Mouse (Mus musculus) midbrain, postnatal 0 days (tissue): ENCODE results near the gene Mrpl4. TPM values are rescaled to one million over a fixed set of nuclear protein-coding genes. Genes with fewer than 3 reads are reported as not detected.

Source experiments
- ATAC-seq: fragments of 200-750 bp; cut with Nextera tagmentation; 2 replicates; pipeline ENCODE4 v1.8.0; 2017; ENCODE audit warnings: moderate number of reproducible peaks, mild to moderate bottlenecking, moderate TSS enrichment, moderate library complexity; ENCODE audit not compliant: low FRiP score
- DNase-seq: peaks from one replicate; pipeline ENCODE4 v3.0.0-alpha.2; 2015; ENCODE audit warnings: low spot score
- H3K27ac ChIP-seq: fragments of 300-500 bp; sonication (generic); 2 replicates; pipeline ENCODE4 v1.5.1; 2014; ENCODE audit warnings: low read depth, mild to moderate bottlenecking, low read length, mixed read lengths
- H3K27me3 ChIP-seq: fragments of 300-500 bp; sonication (generic); 2 replicates; pipeline ENCODE4 v1.6.1; 2014; ENCODE audit warnings: low read length, control low read depth, mixed read lengths; ENCODE audit not compliant: insufficient read depth
- H3K36me3 ChIP-seq: fragments of 300-500 bp; sonication (generic); 2 replicates; pipeline ENCODE4 v1.6.1; 2014; ENCODE audit warnings: low read length, control low read depth, mixed read lengths; ENCODE audit not compliant: insufficient read depth
- H3K4me1 ChIP-seq: fragments of 300-500 bp; sonication (generic); 2 replicates; pipeline ENCODE4 v1.6.1; 2014; ENCODE audit warnings: mild to moderate bottlenecking, control low read depth, antibody characterized with exemption, low read length, mixed read lengths; ENCODE audit not compliant: insufficient read depth
- H3K4me2 ChIP-seq: fragments of 300-500 bp; sonication (generic); 2 replicates; pipeline ENCODE4 v1.6.1; 2014; ENCODE audit warnings: low read depth, mild to moderate bottlenecking, low read length, mixed read lengths; ENCODE audit not compliant: poor library complexity, severe bottlenecking
- H3K4me3 ChIP-seq: fragments of 300-500 bp; sonication (generic); 2 replicates; pipeline ENCODE4 v1.5.1; 2014; ENCODE audit warnings: low read depth, mild to moderate bottlenecking, low read length, moderate library complexity
- H3K9ac ChIP-seq: fragments of 300-500 bp; sonication (generic); replicated peaks from 2 replicates; pipeline ENCODE4 v1.6.1; 2014; ENCODE audit warnings: mild to moderate bottlenecking, low read length, moderate library complexity, mixed read lengths; ENCODE audit not compliant: poor library complexity, severe bottlenecking
- H3K9me3 ChIP-seq: fragments of 300-500 bp; sonication (generic); 2 replicates; pipeline ENCODE4 v1.6.1; 2016; ENCODE audit warnings: low read length, control low read depth
- CTCF ChIP-seq: IDR thresholded peaks from 2 replicates; pipeline ENCODE4 v1.5.1; 2016; ENCODE audit warnings: antibody characterized with exemption, mild to moderate bottlenecking
- WGBS: fragments of 180-500 bp; shearing (Covaris S2); extraction: QIAGEN DNeasy Blood & Tissue Kit; methylation state at CpG from one replicate; pipeline ENCODE4 v1.1.7; 2014; 5-methylcytosine and 5-hydroxymethylcytosine counted together
- polyA plus RNA-seq: library from polyadenylated mRNA; unstranded; fragments of >200 nt; fragmentation: Nextera tagmentation; extraction: Ambion mirVana; gene quantifications from 2 replicates; pipeline ENCODE4 v1.2.1, GENCODE M21; 2015
- total RNA-seq: library from RNA; depleted of rRNA; stranded (reverse); fragments of >200 nt; gene quantifications from 2 replicates; pipeline ENCODE4 v1.2.3, GENCODE M21; 2014

The Mrpl4 gene
- total and polyA plus RNA-seq, 2 experiments from 2014 or later, result 62.9 to 105 TPM

GRCm38 (mm10) chr9:20979769-20980168 lies 22.8 kb upstream of the Mrpl4 start:
- no peak for TF ChIP-seq CTCF
- Histone ChIP-seq H3K9ac (no peak overlapping the region), H3K36me3 (no peaks in the 10 kb centered on the region), H3K27ac (no peak overlapping the region), H3K27me3 (0 out of 2 replicates have a peak, but pooled peaks cover 3% of the 10 kb centered on the region), H3K4me2 (no peak overlapping the region), H3K4me1 (no peaks in the 10 kb centered on the region), H3K9me3 (no peaks in the 10 kb centered on the region), H3K4me3 (no peak overlapping the region)
- 89% methylated on average over 7 of the region's 7 CpGs for WGBS
- no peak for DNase-seq
- ATAC-seq, result no peak

GRCm38 (mm10) chr9:20982171-20982570 lies 20.4 kb upstream of the Mrpl4 start:
- Histone ChIP-seq H3K36me3 (no peaks in the 10 kb centered on the region), H3K9ac (no peak overlapping the region), H3K9me3 (no peaks in the 10 kb centered on the region), H3K4me1 (no peaks in the 10 kb centered on the region), H3K27ac (no peak overlapping the region), H3K4me3 (no peak overlapping the region), H3K4me2 (no peak overlapping the region), H3K27me3 (0 out of 2 replicates have a peak, but pooled peaks cover 3% of the 10 kb centered on the region)
- TF ChIP-seq CTCF, result no peak
- DNase-seq (no peak), ATAC-seq (no peak)
- WGBS, result 75% methylated on average over 3 of the region's 3 CpGs

- no peaks in the 10 kb centered on the region for H3K9me3 ChIP-seq
- H3K4me1 ChIP-seq, result no peaks in the 10 kb centered on the region
- 71% methylated on average over 5 of the region's 5 CpGs for WGBS
These were observed 19.4 kb upstream of the Mrpl4 start for GRCm38 (mm10) chr9:20983169-20983568.

GRCm38 (mm10) chr9:20986952-20987686 lies 15.4 kb upstream of the Mrpl4 start:
- H3K27ac ChIP-seq, result no peak overlapping the region
- ATAC-seq, result no peak
- H3K27me3 ChIP-seq, result no peaks in the 10 kb centered on the region
- no peak overlapping the region for H3K9ac ChIP-seq
- 65% methylated on average over 15 of the region's 15 CpGs for WGBS
- H3K4me2 ChIP-seq, result no peak overlapping the region
- H3K9me3 ChIP-seq, result no peaks in the 10 kb centered on the region
- H3K4me1 ChIP-seq, result no peaks in the 10 kb centered on the region
- H3K4me3 ChIP-seq, result no peak overlapping the region
- DNase-seq, result no peak
- no peaks in the 10 kb centered on the region for H3K36me3 ChIP-seq
- TF ChIP-seq CTCF, result no peak

More at GRCm38 (mm10) chr9:20983169-20983568, 19.4 kb upstream of the Mrpl4 start:
- Histone ChIP-seq H3K4me3 (no peak overlapping the region), H3K27me3 (0 out of 2 replicates have a peak, but pooled peaks cover 3% of the 10 kb centered on the region), H3K36me3 (no peaks in the 10 kb centered on the region), H3K27ac (no peak overlapping the region), H3K4me2 (no peak overlapping the region), H3K9ac (no peak overlapping the region)
- ATAC-seq (no peak), DNase-seq (no peak)
- no peak for TF ChIP-seq CTCF

DNA sequence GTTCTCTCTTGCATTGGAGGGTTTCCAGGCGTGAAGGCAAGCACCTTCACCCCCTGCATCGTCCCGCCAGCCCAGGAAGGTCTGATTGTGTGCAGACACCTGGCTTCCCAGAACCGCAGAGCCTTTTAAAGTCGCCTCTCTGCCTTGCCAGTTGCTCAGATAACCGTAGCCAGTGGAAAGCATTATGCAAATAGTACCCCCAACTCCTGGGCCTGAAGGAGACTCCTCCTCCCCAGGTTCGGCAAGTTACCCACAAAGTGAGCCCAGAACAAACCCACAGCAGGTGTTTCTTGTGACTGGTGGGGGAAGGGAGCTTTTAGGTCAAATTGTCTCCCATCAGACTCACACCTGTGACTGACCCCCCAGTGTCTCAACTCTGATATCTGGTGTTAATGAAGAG lies 14.6 kb upstream of the Mrpl4 start:
- no peak overlapping the region for H3K27ac ChIP-seq
- no peak overlapping the region for H3K4me2 ChIP-seq
- 23% methylated on average over 7 of the region's 7 CpGs for WGBS
- no peak for TF ChIP-seq CTCF
- H3K9me3 ChIP-seq, result no peaks in the 10 kb centered on the region
- no peak for ATAC-seq
- no peaks in the 10 kb centered on the region for H3K4me1 ChIP-seq
- no peaks in the 10 kb centered on the region for H3K36me3 ChIP-seq
- no peak for DNase-seq
- H3K27me3 ChIP-seq, result no peaks in the 10 kb centered on the region
- H3K4me3 ChIP-seq, result no peak overlapping the region
- H3K9ac ChIP-seq, result no peak overlapping the region

- DNase-seq (peak; percentile 36), ATAC-seq (no peak)
- no peaks in the 10 kb centered on the region for H3K36me3 ChIP-seq
- H3K27ac ChIP-seq, result no peak overlapping the region
- no peak overlapping the region for H3K4me3 ChIP-seq
- H3K4me2 ChIP-seq, result peak overlapping the region; percentile 28
- H3K4me1 ChIP-seq, result no peaks in the 10 kb centered on the region
- H3K9ac ChIP-seq, result 0 out of 2 replicates have a peak overlapping the region, but pooled peaks have one; percentile 9
- no peak for TF ChIP-seq CTCF
- no peaks in the 10 kb centered on the region for H3K9me3 ChIP-seq
- H3K27me3 ChIP-seq, result no peaks in the 10 kb centered on the region
- 4% methylated on average over 10 of the region's 10 CpGs for WGBS
These were observed 11.7 kb upstream of the Mrpl4 start for GRCm38 (mm10) chr9:20990861-20991260.
